Mouse (Mus musculus) G1E (cell line): ENCODE measurements around the gene Slc39a12. TPM values are rescaled to one million over a fixed set of nuclear protein-coding genes. Genes with fewer than 3 reads are reported as not detected.

Source experiments
- ATAC-seq: 2 replicates; pipeline ENCODE4 v1.8.0; 2016; ENCODE audit warnings: mild to moderate bottlenecking; ENCODE audit not compliant: insufficient number of reproducible peaks, poor library complexity, low FRiP score, severe bottlenecking; ENCODE audit errors: extremely low read depth
- DNase-seq: peaks from one replicate; pipeline ENCODE4 v3.0.0; 2012; ENCODE audit warnings: low spot score
- H3K27me3 ChIP-seq: 2 replicates; pipeline ENCODE4 v1.6.1; 2012; ENCODE audit warnings: mild to moderate bottlenecking, low read length, inconsistent platforms; ENCODE audit not compliant: insufficient read depth
- H3K36me3 ChIP-seq: replicated peaks from 2 replicates; pipeline ENCODE3; 2012; ENCODE audit warnings: mild to moderate bottlenecking, inconsistent platforms
- H3K4me1 ChIP-seq: 2 replicates; pipeline ENCODE4 v1.6.1; 2012; ENCODE audit warnings: low read depth, low read length, inconsistent platforms, mixed read lengths; ENCODE audit not compliant: insufficient read depth
- H3K4me3 ChIP-seq: 2 replicates; pipeline ENCODE4 v1.5.1; 2012; ENCODE audit warnings: low read depth, mild to moderate bottlenecking, inconsistent platforms, low read length, moderate library complexity, mixed read lengths
- H3K9me3 ChIP-seq: replicated peaks from 2 replicates; pipeline ENCODE4 v1.6.1; 2012; ENCODE audit warnings: inconsistent platforms
- CTCF ChIP-seq: IDR thresholded peaks from 2 replicates; pipeline ENCODE4 v1.5.1; 2012; ENCODE audit warnings: low read depth, low read length, inconsistent platforms, mixed read lengths
- GATA1 ChIP-seq: IDR thresholded peaks from 2 replicates; pipeline ENCODE4 v1.6.1; 2012; ENCODE audit warnings: borderline replicate concordance, low read length, inconsistent platforms, mixed read lengths
- GATA2 ChIP-seq: IDR thresholded peaks from 2 replicates; pipeline ENCODE4 v1.6.1; 2012; ENCODE audit warnings: low read depth, low read length, inconsistent platforms, borderline replicate concordance
- POLR2AphosphoS5 ChIP-seq: IDR thresholded peaks from 2 replicates; pipeline ENCODE4 v1.6.1; 2012; ENCODE audit warnings: low read depth, low read length, inconsistent platforms; ENCODE audit not compliant: insufficient replicate concordance
- TAL1 ChIP-seq: conservative IDR thresholded peaks from 2 replicates; pipeline ENCODE4 v1.6.1; 2012; ENCODE audit warnings: low read depth, low read length, inconsistent platforms, mixed read lengths
- polyA plus RNA-seq: library from polyadenylated mRNA; stranded (reverse); fragments of >175 nt; gene quantifications from 2 replicates; pipeline ENCODE4 v1.2.3, GENCODE M21; 2012
- total RNA-seq, 2 experiments: library from RNA; stranded (forward) in 1 of 2; stranded (reverse) in 1 of 2; fragments of 200-1000 nt in 1 of 2; fragments of >200 nt in 1 of 2; fragmentation: Nextera tagmentation in 1 of 2; gene quantifications; 2 replicates each; pipeline ENCODE4 v1.2.3; 2014 to 2017

Gene Slc39a12
- total RNA-seq (2014; fragmentation: Nextera tagmentation) (not detected in 2 replicates), total RNA-seq (2017) (not detected in 2 replicates), polyA plus RNA-seq (not detected in 2 replicates)

DNA sequence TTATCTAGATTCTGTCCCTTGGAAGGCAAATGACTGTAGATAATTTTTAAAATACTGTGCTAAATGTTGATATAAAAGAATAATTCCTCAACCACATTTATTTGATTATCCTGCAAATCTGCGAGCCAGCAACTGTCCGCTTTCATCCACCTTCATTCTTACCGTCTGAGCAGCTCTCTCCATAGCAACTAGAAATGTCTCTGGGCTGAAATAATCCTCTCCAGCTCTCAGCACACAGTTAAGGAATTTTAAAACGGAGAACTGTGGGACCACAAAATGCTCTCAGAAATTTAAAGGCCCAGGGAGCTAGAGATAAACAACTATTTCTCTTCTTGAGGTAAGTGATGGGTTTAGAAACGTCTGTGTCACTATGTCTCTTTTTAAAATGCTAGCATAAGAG lies at the start of gene Slc39a12:
TSS of gene Slc39a12 (plus strand) at position 155 of the 400 bp plus-strand sequence.
- no peak for DNase-seq
- Histone ChIP-seq H3K27me3 (no peaks in the 10 kb centered on the region; the same call in 1 of the 2 replicates), H3K36me3 (no peaks in the 10 kb centered on the region), H3K4me3 (no peak within 1 kb of the TSS), H3K4me1 (no peaks in the 10 kb centered on the region), H3K9me3 (no peaks in the 10 kb centered on the region)
- TF ChIP-seq POLR2AphosphoS5 (no peak), GATA1 (no peak), GATA2 (no peak), TAL1 (no peak)
- ATAC-seq: no peak

DNA sequence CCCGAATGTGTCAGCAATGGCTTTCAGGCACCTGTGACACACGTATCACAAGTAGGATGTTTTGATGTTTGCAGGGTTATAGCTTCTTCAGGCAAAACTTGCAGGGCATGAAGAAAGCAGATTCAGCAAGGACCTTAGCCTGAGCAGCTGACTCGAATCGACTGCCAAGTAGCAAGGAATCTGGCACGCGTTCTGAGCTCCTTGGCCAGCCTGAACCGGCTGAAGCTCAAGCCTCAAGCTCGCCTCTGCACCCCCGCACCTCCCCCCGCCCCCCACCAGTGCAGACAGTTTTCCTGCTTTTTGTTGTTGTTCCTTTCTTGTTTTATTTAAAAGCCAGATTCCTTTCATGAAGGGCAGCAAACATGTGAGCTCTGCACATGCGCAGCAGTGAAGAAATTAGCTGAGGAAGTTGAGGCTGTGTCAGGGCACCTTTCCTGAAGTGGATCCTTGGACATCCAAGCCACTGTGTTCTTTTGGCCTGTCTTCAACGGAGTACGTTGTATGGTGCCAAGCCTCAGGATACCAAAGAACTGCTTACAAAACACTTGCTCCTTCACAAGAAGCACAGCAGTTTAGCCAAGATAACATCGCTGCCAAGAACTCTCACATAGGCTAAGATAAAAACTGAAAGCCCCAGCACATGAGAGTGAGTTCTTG lies 46.3 kb upstream of the Slc39a12 start:
- no peaks in the 10 kb centered on the region for H3K27me3 ChIP-seq
- no peak for TF ChIP-seq CTCF
- no peak for TF ChIP-seq GATA2
- no peak for TF ChIP-seq GATA1
- no peak for TF ChIP-seq POLR2AphosphoS5
- no peak for TF ChIP-seq TAL1
- DNase-seq (no peak), ATAC-seq (no peak)
- H3K4me1 ChIP-seq: no peaks in the 10 kb centered on the region
- no peak overlapping the region for H3K4me3 ChIP-seq
- H3K36me3 ChIP-seq: no peaks in the 10 kb centered on the region
- H3K9me3 ChIP-seq: no peaks in the 10 kb centered on the region

DNA sequence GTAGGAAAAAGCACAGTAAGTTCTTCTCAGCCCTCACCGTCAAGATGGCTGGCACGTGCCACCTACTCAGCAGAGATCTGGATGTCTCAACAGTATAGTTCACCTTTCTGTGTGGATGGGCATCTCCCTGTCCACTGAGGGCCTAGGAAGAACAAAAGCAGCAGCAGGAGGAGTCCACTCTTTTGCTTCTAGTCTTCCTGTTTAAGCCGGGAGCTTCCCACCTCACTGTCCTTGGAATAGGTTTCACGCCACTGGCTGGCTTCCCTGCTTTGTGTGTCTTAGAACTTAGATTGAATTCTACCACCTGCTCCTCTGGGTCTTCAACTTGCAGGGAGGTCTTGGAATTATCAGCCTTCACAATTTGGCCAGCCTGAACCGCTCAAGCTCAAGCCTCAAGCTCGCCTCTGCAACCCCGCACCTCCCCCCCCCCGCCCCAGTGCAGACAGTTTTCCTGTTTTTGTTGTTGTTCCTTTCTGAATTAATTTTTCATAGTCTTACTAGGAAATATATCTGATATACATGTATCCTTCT lies 45.7 kb upstream of the Slc39a12 start:
- Histone ChIP-seq H3K4me3 (no peak overlapping the region), H3K27me3 (no peaks in the 10 kb centered on the region), H3K36me3 (no peaks in the 10 kb centered on the region), H3K9me3 (no peaks in the 10 kb centered on the region), H3K4me1 (no peaks in the 10 kb centered on the region)
- no peak for DNase-seq
- TF ChIP-seq POLR2AphosphoS5 (no peak), TAL1 (no peak), CTCF (no peak), GATA1 (no peak), GATA2 (no peak)
- no peak for ATAC-seq

- no peaks in the 10 kb centered on the region; the same call in 1 of the 2 replicates for H3K27me3 ChIP-seq
- DNase-seq: no peak
- ATAC-seq: no peak
- H3K9me3 ChIP-seq: no peaks in the 10 kb centered on the region
- no peak overlapping the region for H3K4me3 ChIP-seq
- H3K36me3 ChIP-seq: no peaks in the 10 kb centered on the region
- no peaks in the 10 kb centered on the region for H3K4me1 ChIP-seq
- TF ChIP-seq TAL1: no peak
- TF ChIP-seq CTCF: no peak
- no peak for TF ChIP-seq GATA2
- TF ChIP-seq GATA1: no peak
- no peak for TF ChIP-seq POLR2AphosphoS5
These were observed 740 bp downstream of the Slc39a12 start for GRCm38 (mm10) chr2:14388856-14389255.

DNA sequence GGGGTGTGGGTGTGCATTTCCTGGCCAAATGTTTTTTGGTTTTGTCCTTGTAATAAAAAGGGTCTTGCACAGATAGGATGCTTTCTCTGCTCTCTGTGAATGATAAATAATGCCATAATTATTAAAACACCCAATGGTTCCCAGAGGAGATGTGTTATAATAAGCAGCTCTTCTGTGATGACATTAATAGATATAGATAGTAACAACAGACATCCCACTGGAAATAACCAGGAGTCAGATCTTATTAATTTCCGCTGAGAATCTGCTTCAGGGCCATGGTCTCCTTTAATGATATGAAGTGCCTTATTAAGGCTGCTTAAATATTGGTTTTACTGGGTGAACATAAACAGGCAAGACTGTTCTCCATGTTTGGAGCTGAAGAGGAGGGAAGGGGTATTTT lies 2.8 kb downstream of the Slc39a12 start:
- no peak for DNase-seq
- no peak overlapping the region for H3K4me3 ChIP-seq
- no peaks in the 10 kb centered on the region for H3K4me1 ChIP-seq
- TF ChIP-seq GATA2: no peak
- TF ChIP-seq GATA1: no peak
- TF ChIP-seq POLR2AphosphoS5: no peak
- TF ChIP-seq TAL1: no peak
- no peak for TF ChIP-seq CTCF
- no peaks in the 10 kb centered on the region; the same call in 1 of the 2 replicates for H3K27me3 ChIP-seq
- H3K36me3 ChIP-seq: no peaks in the 10 kb centered on the region
- no peak for ATAC-seq
- H3K9me3 ChIP-seq: no peaks in the 10 kb centered on the region

GRCm38 (mm10) chr2:14403000-14403399 lies 14.9 kb downstream of the Slc39a12 start:
- Histone ChIP-seq H3K27me3 (no peaks in the 10 kb centered on the region), H3K4me3 (no peak overlapping the region), H3K9me3 (no peaks in the 10 kb centered on the region), H3K4me1 (no peaks in the 10 kb centered on the region), H3K36me3 (no peaks in the 10 kb centered on the region)
- no peak for ATAC-seq
- TF ChIP-seq TAL1: no peak
- no peak for DNase-seq
